Mouse (Mus musculus) limb, embryonic 11.5 days (tissue): Measurements from ENCODE around the gene Rab26. TPM values are rescaled to one million over a fixed set of nuclear protein-coding genes. Genes with fewer than 3 reads are reported as not detected.

Experiments
- ATAC-seq: fragments of 200-750 bp; cut with Nextera tagmentation; 2 replicates; pipeline ENCODE4 v1.8.0; 2017; ENCODE audit warnings: low read depth; ENCODE audit not compliant: insufficient number of reproducible peaks, low FRiP score, low TSS enrichment
- DNase-seq: peaks from one replicate; pipeline ENCODE4 v3.0.0-alpha.2; 2015; ENCODE audit warnings: low spot score
- H3K27ac ChIP-seq: fragments of 300-500 bp; sonication (generic); replicated peaks from 2 replicates; pipeline ENCODE4 v1.5.1; 2014; ENCODE audit warnings: low read depth, mild to moderate bottlenecking, low read length
- H3K27me3 ChIP-seq: fragments of 300-500 bp; sonication (generic); 2 replicates; pipeline ENCODE4 v1.6.1; 2014; ENCODE audit warnings: mild to moderate bottlenecking, low read length, mixed read lengths; ENCODE audit not compliant: control insufficient read depth, insufficient read depth
- H3K36me3 ChIP-seq: fragments of 300-500 bp; sonication (generic); 2 replicates; pipeline ENCODE4 v1.6.1; 2014; ENCODE audit warnings: mild to moderate bottlenecking, low read length, moderate library complexity, mixed read lengths; ENCODE audit not compliant: control insufficient read depth, insufficient read depth
- H3K4me1 ChIP-seq: fragments of 300-500 bp; sonication (generic); 2 replicates; pipeline ENCODE4 v1.6.1; 2014; ENCODE audit warnings: low read length, mixed read lengths; ENCODE audit not compliant: control insufficient read depth, insufficient read depth
- H3K4me2 ChIP-seq: fragments of 300-500 bp; sonication (generic); 2 replicates; pipeline ENCODE4 v1.6.1; 2014; ENCODE audit warnings: low read depth, mild to moderate bottlenecking, moderate library complexity; ENCODE audit not compliant: severe bottlenecking
- H3K4me3 ChIP-seq: fragments of 300-500 bp; sonication (generic); 2 replicates; pipeline ENCODE4 v1.5.1; 2014; ENCODE audit warnings: low read depth, low read length
- H3K9ac ChIP-seq: fragments of 300-500 bp; sonication (generic); 2 replicates; pipeline ENCODE4 v1.6.1; 2014; ENCODE audit warnings: mild to moderate bottlenecking, low read length
- H3K9me3 ChIP-seq: fragments of 300-500 bp; sonication (generic); 2 replicates; pipeline ENCODE4 v1.6.1; 2016; ENCODE audit warnings: low read length; ENCODE audit not compliant: control insufficient read depth
- WGBS: fragments of 180-500 bp; shearing (Covaris S2); extraction: QIAGEN DNeasy Blood & Tissue Kit; methylation state at CpG from one replicate; pipeline ENCODE4 v1.1.7; 2014; 5-methylcytosine and 5-hydroxymethylcytosine counted together
- polyA plus RNA-seq: library from polyadenylated mRNA; unstranded; fragments of >200 nt; fragmentation: Nextera tagmentation; extraction: Ambion mirVana; gene quantifications from 2 replicates; pipeline ENCODE4 v1.2.1, GENCODE M21; 2014

Gene Rab26
- polyA plus RNA-seq, 1 experiment from 2014 or later = 3.1 TPM

- 87% methylated on average over 3 of the region's 3 CpGs for WGBS
- Histone ChIP-seq H3K27ac (no peak overlapping the region), H3K36me3 (peaks cover 12% of the 10 kb centered on the region), H3K9me3 (no peaks in the 10 kb centered on the region), H3K4me1 (no peaks in the 10 kb centered on the region), H3K27me3 (no peaks in the 10 kb centered on the region), H3K4me2 (no peak overlapping the region), H3K9ac (no peak overlapping the region), H3K4me3 (no peak overlapping the region)
- DNase-seq (no peak), ATAC-seq (no peak)
Measured at GRCm38 (mm10) chr17:24565092-24565491, 31.1 kb upstream of the Rab26 start.

GRCm38 (mm10) chr17:24564422-24564821, 30.4 kb upstream of the Rab26 start:
- 90% methylated on average over 4 of the region's 4 CpGs for WGBS
- Histone ChIP-seq H3K9ac (no peak overlapping the region), H3K4me1 (peaks cover 1% of the 10 kb centered on the region; the same call in 1 of the 2 replicates), H3K36me3 (peaks cover 12% of the 10 kb centered on the region), H3K27me3 (no peaks in the 10 kb centered on the region), H3K4me2 (no peak overlapping the region), H3K9me3 (no peaks in the 10 kb centered on the region), H3K27ac (no peak overlapping the region), H3K4me3 (no peak overlapping the region)
- ATAC-seq (no peak), DNase-seq (no peak)

- Histone ChIP-seq H3K4me1 (peaks cover 9% of the 10 kb centered on the region), H3K4me3 (no peak overlapping the region), H3K4me2 (no peak overlapping the region), H3K9me3 (no peaks in the 10 kb centered on the region), H3K9ac (no peak overlapping the region), H3K36me3 (peaks cover 7% of the 10 kb centered on the region), H3K27me3 (no peaks in the 10 kb centered on the region), H3K27ac (no peak overlapping the region)
- 83% methylated on average over 5 of the region's 5 CpGs for WGBS
- ATAC-seq (no peak), DNase-seq (no peak)
Measured at GRCm38 (mm10) chr17:24563638-24564037, 29.6 kb upstream of the Rab26 start.

DNA sequence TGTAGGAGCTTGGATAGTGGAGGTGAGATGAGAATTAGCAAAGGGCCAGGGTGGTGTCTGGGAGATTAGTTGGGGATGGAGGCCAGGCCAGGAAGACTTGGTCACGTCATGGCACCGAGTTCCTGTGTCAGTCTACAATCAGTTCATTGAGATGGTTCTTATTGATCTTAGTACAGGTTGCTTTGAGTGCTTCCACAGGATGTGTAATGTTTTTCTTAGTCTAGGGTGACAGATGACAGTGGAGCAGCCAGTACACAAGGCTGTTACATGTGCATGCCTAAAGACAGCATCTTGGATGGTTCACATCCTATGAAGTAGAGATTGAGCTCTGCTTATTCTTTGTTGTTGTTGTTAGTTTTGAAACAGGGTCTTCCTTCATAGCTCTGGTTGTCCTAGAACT, 27.6 kb upstream of the Rab26 start:
- Histone ChIP-seq H3K9ac (no peak overlapping the region), H3K36me3 (peaks cover 5% of the 10 kb centered on the region; the same call in 1 of the 2 replicates), H3K27ac (no peak overlapping the region), H3K4me1 (peaks cover 15% of the 10 kb centered on the region), H3K4me2 (no peak overlapping the region), H3K9me3 (no peaks in the 10 kb centered on the region), H3K4me3 (no peak overlapping the region), H3K27me3 (no peaks in the 10 kb centered on the region)
- 94% methylated on average over 2 of the region's 2 CpGs for WGBS
- ATAC-seq (no peak), DNase-seq (no peak)

GRCm38 (mm10) chr17:24560301-24561028, 26.5 kb upstream of the Rab26 start:
- Histone ChIP-seq H3K4me3 (no peak overlapping the region), H3K36me3 (peaks cover 5% of the 10 kb centered on the region; the same call in 1 of the 2 replicates), H3K9me3 (no peaks in the 10 kb centered on the region), H3K4me2 (no peak overlapping the region), H3K9ac (no peak overlapping the region), H3K27ac (no peak overlapping the region), H3K27me3 (no peaks in the 10 kb centered on the region), H3K4me1 (peaks cover 15% of the 10 kb centered on the region)
- no peak for DNase-seq
- ATAC-seq = no peak
- 90% methylated on average over 5 of the region's 5 CpGs for WGBS

GRCm38 (mm10) chr17:24559146-24559545, 25.1 kb upstream of the Rab26 start:
- ATAC-seq (0 out of 2 replicates have a peak, but pooled peaks have one; percentile 45), DNase-seq (peak; percentile 36)
- WGBS = 53% methylated on average over 3 of the region's 3 CpGs
- Histone ChIP-seq H3K4me3 (no peak overlapping the region), H3K36me3 (no peaks in the 10 kb centered on the region; the same call in 1 of the 2 replicates), H3K9me3 (no peaks in the 10 kb centered on the region), H3K27ac (peak overlapping the region; percentile 63), H3K9ac (no peak overlapping the region), H3K4me1 (peaks cover 15% of the 10 kb centered on the region), H3K4me2 (0 out of 2 replicates have a peak overlapping the region, but pooled peaks have one; percentile 8), H3K27me3 (no peaks in the 10 kb centered on the region)

DNA sequence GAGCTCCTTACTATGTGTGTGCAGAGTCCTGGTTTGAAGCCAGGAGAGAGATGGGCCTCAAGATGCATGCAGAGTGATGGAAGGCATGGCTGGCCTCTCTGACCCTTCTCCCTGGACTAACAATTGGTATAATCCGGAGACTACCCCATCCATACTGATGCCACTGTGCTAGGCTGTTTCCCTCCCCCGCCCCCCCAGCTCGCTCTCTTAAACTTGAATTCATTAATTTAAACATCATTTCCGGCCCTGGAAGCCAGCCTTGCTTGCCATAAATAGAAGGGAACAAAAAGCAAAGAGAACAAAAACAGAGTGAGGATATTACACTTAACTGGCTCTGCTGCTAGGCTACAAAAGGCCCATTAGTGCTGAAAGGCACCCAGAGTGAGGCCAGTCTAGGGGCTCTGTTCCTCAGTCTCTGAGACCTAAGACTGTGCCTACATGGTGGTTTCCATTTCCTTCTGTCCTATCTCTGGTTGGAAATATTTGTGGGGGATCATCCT, 24.6 kb upstream of the Rab26 start:
- 60% methylated on average over 4 of the region's 4 CpGs for WGBS
- ATAC-seq (no peak), DNase-seq (no peak)
- Histone ChIP-seq H3K27ac (peak overlapping the region; percentile 63), H3K27me3 (no peaks in the 10 kb centered on the region), H3K9me3 (no peaks in the 10 kb centered on the region), H3K4me1 (peaks cover 15% of the 10 kb centered on the region), H3K9ac (no peak overlapping the region), H3K4me3 (no peak overlapping the region), H3K36me3 (no peaks in the 10 kb centered on the region; the same call in 1 of the 2 replicates), H3K4me2 (0 out of 2 replicates have a peak overlapping the region, but pooled peaks have one; percentile 8)

DNA sequence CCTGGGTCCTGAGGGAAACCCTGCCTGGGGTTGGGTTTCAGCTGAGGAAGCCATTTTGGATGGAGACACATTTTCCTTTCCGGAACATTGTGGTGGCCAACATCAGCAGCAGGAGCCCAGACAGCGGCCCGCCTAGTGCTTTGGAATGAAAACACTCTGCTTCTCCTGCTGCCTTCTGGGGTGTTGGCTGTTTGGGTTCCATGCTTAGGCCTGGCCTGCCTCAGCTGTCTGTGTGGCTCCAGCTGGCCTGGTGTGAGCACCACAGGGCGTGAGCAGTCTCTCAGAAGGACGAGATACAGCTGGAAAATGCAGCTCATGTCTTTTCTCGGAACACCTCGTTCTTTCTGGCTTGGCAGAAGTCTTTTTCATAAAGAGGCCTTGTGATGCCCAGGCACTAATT, 23.1 kb upstream of the Rab26 start:
- H3K4me3 ChIP-seq = no peak overlapping the region
- H3K9me3 ChIP-seq = no peaks in the 10 kb centered on the region
- 89% methylated on average over 7 of the region's 7 CpGs for WGBS
- H3K36me3 ChIP-seq = no peaks in the 10 kb centered on the region; the same call in 1 of the 2 replicates
- peaks cover 17% of the 10 kb centered on the region for H3K4me1 ChIP-seq
- no peak overlapping the region for H3K9ac ChIP-seq
- no peaks in the 10 kb centered on the region for H3K27me3 ChIP-seq
- no peak overlapping the region for H3K4me2 ChIP-seq
- no peak overlapping the region for H3K27ac ChIP-seq
- no peak for DNase-seq
- ATAC-seq = no peak
